Mouse (Mus musculus): ENCODE data around the gene Hpgds.

The Hpgds gene

DNA sequence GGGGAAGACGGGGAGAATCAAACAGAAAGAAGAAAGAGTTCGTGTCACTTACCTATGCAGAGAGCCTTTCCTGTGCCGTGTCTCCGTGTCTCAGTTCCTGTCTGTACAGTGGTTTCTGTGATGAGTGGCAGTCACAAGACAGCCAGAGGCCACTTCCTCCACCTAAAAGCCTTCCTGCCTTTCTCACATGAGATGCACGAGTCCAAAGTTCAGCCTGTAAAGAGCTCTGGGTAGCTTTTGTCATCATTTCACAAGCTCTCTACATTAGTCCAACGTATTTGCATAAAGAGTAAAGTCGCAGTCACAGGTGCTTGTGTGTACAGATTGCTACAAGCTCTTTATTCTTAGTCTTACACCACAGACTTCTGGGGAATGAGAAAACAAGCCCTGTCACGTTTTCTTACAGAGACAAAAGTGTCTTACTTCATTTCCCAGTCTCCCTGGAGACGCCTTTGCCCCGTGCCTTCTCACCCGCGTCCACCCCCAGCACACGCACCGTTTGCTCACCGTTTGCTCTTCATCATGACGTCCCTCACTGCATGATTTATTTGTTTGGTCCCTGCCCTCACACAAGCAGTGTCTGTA lies at the start of gene Hpgds:
Gene Hpgds, minus strand, starts transcription at position 288 of the 585 bp plus-strand sequence.
- DNase-seq, result no peak

GRCm38 (mm10) chr6:65164977-65165376 lies 20.3 kb upstream of the Hpgds start:
- no peak for DNase-seq

DNA sequence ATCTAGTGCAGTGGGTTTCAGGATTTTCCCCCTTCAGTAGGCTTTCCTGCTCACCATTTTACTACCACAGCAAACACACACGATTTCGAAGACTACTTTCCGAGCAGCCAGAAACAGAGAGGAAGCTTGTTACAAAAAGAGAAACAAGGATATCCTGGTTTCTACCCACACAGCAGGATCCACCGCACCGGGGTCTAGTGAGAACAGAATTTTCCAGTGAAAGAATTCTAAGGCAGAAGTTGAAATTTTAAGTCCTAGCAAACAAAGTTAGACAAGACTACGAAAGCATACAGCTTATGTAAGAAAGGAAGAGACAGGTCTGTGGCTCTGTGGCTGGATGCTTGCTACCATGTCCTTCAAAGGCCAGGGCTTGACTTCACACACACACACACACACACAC lies 19.4 kb upstream of the Hpgds start:
- no peak for DNase-seq

DNA sequence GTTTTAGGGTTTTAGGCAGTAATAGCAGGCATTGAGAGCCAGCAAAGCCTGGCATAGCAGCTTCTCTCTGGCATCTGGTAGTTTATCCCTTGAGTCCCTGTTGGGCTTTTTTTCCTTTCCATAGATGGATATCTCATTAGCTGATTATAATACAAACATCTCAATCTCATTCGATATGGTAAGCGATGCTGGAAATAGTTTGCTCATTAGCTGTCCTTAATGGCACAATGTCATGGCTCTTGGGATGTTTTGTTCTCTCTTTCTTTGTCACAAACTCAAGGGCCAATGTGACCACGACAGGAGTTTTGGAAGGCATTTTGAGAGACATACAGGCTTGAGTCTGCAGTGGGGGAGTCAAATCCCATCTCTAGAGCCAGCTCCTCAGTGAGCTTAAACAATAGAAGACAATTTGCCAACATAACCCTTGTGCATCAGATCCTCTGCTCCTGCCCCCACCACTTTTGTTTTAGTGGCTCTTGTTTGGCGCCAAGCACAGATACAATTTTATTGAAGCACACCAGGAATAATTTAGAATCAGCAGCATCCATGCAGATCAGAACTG lies 14.8 kb upstream of the Hpgds start:
- no peak for DNase-seq

GRCm38 (mm10) chr6:65157042-65157441 lies 12.3 kb upstream of the Hpgds start:
- DNase-seq, result no peak

DNA sequence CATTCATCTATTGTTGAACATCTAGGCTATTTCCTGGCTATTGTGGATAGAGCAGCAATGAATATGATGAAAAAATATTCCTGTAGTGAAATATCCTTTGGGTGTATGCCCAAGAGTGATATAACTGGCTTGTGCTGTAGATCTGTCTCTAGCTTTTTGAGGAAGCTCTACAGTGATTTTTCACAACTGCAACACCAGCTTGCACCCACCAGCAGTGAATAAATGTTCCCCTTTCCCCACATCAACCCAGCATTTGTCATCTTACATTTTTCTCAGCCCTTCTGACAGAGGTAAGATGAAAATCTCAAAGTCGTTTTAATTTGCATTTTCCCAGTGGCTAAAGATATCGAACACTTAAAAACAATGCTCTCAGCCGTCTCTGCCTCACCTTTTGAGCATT lies 8.9 kb upstream of the Hpgds start:
- DNase-seq, result no peak

DNA sequence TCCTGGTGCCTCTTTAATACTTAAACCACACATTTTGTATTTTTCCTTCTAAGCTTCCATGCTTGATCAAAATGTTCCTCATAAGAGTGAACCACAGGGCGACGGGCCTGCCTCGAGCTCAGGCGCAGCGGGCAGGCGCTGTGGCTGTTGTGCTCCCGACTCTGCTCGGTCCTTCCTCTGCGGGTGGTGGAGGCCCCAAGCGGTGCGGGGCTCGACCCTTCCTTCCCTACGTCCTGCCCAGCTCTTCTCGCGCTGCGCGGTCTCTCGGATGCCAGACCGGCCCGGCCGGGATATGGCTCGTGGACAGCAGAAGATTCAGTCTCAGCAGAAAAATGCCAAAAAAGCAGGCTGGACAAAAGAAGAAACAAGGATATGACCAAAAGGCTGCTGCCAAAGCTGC lies 6.0 kb upstream of the Hpgds start:
- peak; percentile 10 for DNase-seq

- no peak for DNase-seq
These were observed 1.7 kb upstream of the Hpgds start for GRCm38 (mm10) chr6:65146363-65146762.

GRCm38 (mm10) chr6:65142316-65142715 lies 2.4 kb downstream of the Hpgds start:
- no peak for DNase-seq

DNA sequence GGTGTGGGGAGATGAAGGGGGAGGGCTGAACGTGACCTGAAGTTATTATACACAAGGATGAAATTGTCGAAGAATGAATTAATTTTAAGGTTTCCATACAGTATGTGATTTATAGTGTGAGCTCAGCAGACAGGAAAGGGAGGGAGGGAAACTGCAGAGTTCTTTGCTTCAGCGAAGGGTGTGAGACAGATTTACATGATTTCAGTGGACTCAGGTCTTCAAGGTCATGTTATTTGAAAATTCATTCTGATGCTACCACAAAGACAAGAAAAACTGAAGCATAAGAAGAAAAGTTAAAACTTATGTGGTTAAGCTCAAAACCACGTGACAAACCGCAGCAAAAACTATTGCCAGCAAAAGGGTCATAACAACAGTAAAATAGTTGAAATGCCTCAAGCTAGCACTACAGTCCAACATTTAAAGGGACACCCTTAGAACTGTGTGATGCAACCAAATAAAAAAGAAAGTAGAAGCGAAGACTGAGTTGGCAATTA lies 3.9 kb downstream of the Hpgds start:
- DNase-seq, result no peak

DNA sequence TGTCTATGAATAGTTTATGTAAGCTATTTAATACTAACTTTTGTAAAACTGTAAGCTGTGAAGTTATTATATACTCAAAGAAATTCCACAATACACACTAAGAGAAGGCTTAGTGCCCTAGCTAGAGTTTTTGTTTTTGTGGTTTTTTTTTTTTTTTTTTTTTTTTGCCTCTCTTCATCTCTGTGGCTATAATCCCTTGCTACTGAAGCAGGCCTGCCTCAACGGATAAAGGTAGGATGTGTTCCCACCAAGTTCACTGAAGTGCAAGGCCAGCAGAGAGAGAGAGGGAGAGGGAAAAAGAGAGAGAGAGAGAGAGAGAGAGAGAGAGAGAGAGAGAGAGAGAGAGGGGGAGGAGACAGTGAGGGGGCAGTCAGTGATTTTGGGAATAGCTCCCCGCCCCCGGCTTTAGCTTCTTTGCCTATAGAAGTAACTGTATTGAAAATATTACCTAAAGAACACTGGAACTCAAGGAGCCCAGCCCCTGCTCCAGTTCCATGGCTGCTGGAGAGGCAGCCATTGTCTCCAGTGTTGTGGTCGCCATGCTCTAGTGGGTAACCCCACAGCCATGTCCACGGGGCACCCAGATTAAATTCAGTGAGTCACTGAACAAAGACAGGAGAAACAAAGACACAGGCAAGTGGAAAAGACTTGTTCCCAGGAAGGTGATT lies 4.5 kb downstream of the Hpgds start:
- DNase-seq, result no peak

GRCm38 (mm10) chr6:65138243-65138642 lies 6.5 kb downstream of the Hpgds start:
- no peak for DNase-seq

DNA sequence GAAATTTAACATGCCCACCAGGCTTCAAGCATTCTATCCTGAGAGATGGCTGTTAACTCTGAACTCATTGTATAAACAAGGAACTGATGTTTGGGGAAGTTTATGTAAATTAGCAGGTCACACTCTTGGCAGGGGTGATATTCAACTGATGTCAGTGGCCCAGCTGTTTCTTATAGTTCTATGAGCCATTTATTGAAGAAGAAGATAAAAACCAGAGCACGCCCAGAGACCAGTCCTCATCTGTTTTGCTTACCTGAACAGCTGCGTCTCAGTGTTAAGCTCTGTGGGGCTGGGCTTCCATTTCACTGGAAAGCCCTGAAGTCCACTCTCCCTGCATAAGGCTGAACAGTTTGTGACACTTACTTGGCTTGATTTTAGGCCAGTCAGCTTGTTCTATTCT lies 6.9 kb downstream of the Hpgds start:
- no peak for DNase-seq

DNA sequence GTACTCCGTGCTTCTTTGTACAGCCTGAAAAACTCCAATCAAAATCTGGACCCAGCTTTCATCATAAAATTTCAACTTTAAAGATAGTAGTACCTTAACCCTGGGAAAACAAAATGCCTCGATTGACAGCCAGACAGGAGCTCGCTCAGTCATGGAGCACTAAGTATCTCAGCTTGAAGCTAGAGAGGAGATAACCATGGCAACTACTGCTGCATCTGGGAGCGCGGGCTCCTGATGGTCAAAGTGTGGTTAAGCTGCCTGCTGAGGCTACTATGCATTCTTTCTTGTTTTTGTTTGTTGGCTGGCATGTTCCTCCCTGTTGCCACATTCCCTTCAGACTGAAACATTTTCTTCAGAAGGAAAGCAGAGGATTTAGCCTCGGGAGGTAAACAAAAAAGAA lies 12.3 kb downstream of the Hpgds start:
- DNase-seq, result no peak

DNA sequence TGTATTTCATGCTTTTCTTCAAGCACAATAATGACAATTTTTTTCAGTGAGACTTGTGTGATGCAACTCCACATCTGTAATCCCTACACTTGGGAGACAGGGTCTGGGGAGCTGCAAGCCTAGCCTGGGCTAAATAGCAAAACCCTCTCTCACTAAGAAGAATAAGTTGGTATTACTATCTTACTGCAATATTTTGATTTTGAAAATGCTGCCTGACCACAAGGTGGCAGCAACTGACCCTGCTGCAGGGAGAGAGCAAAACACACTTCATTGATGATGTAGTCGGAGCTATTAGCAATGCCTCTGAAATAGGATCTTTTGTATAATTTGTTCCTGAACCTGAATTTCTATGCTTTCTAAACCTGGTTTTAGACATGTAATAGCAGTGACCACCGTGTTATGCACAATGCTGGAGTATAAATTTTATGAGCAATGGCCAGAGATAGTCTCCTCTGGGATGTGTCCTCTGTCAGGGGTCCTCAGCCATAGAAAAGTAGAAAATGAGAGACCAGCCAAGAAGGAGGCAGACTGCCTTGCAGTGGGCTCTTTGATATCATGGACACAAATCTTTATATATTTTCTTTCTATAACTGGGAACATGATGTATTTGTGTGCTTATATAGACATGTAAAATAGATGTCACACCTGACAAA lies 18.5 kb downstream of the Hpgds start:
- DNase-seq, result peak; percentile 36

DNA sequence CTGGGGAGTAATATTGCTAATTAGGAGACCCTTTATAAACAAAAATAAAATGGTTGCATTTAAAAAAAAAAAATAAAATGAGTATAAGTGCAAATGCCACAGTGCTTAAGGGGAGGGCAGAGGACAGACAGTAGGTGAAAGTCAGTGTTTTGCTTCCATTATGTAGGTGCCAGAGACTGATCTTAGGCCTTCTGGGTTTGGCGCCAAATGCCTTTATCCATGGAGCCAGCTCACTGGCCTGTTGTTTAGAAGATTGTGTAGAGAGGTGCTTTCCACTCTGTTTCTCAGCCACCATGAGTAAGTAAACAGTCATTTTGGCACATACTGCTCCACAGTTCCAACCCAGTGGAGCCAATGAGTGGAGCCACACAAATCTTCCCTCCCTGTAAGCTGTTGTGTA lies 27.2 kb downstream of the Hpgds start:
- no peak for DNase-seq

GRCm38 (mm10) chr6:65114902-65115301 lies 29.8 kb downstream of the Hpgds start:
- DNase-seq, result no peak

DNA sequence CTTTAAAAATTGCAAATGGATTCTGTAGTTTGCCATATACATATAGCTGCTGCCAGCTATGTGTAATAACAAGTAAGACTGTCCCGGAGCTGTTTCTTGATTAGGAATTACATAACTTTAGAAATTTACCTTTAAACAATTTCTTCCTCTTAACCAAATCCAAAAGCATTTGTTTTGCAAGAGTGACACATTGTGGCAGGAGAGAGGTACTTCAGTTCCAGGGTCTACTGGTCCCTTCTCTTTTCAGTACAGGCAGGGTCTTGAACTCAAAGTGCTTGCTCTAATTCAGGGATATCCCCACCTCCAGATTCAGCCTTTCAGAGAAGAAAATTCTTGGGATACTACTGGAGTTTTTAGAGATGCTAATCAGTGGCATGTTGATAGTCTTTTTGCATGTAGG lies 65.6 kb downstream of the Hpgds start:
- DNase-seq, result no peak

DNA sequence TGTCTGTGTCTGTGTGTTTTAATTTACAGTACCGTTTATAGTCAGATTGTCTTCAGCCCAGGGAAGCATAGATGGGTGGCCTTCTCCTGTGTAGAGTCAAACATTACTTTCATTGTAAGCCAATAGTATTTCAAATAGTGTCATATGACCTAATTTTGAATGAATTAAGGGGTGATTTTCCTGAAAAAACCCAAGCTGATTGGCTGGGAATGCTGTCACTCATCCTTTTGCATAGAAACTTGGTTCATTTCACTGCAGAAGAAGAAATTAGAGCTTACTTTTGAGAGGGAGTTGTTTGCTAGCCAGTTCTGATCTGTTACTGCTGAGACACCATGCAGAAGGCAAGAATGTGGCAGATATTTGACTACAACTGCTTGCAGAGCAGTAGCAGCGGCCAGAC lies 69.5 kb downstream of the Hpgds start:
- no peak for DNase-seq
